Mouse (Mus musculus) frontal cortex, postnatal 25 days (tissue): ENCODE results near the gene Gdf7.

ENCODE experiments used
- DNase-seq, 2 experiments: peaks; one replicate each; pipeline ENCODE4 v3.0.0; 2022; ENCODE audit warnings: low spot score in 2 of 2

Gene Gdf7

DNA sequence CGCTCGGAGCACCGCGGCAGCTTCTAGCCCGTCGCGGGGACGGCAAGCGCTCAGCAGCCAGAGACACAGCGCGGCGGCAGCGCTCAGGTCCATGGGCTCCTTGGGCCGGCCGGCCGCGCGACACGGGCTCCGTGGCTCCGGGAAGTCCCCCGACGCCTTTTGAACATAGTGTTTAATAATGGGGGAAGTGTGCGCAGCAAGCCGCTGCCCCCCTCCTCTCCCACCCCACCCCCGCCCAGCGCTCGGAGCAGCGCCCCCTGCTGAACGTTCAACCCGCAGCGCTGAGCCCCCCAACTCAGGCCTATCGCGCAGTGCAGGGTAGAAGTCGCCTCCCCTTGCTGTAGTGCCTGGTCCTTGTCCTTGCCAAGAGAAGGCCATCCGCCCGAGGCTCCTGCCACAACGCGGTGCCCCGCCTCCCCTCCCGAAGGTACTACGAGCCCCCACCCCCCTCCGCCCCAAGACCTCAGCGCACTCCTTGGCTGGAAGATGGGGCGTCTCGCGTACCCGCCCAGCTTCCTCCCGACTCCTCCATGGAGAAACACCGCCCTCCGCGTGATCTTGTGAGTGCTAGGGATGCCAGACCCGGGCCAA is at the start of gene Gdf7:
Gene Gdf7, minus strand, starts transcription at position 114 of the 591 bp plus-strand sequence.
- no peak for DNase-seq

DNA sequence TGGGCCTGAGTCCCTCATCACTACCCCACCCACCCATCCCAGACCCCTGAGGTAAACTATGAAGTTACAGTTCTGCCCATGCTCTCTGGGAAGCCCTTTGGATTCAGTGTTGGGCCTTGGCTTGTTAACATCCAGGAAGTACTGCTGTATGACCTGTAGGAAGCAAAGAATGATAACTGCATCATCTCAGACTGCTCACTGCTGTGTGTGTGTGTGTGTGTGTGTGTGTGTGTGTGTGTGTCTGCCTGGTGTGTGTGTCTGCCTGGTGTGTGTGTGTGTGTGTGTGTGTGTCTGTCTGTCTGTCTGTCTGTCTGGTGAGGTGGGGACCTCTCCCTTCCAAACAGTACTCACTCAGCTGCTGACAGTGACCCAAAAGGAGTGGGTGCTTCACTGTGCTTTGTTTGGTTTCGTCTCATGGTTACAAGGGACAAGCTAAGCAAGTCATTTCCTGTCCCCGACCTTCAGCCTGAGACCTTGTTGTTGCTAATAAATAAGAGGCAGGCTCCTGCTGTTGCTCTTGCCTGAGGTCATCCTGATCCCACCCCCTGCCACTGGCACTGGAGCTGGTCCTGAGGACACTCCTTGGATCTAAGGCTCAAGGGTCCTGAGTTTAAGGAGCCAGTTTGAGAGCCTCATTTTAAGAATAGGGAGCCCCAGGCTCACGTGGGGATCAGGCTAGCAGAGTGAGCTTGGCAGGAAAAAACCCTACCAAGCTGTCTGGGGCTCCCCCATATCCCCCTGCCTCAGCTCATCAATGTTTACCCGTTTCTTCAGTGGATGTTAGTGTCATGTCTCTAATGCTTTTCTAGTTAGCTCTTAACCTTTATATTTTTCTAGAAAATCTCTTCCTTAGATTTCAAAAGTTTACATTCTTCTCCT is 49.5 kb upstream of the Gdf7 start:
- no peak for DNase-seq

GRCm38 (mm10) chr12:8348733-8349513 is 47.2 kb upstream of the Gdf7 start:
- no peak for DNase-seq

GRCm38 (mm10) chr12:8347746-8348462 is 46.1 kb upstream of the Gdf7 start:
- no peak for DNase-seq

GRCm38 (mm10) chr12:8345539-8345938 is 43.8 kb upstream of the Gdf7 start:
- no peak for DNase-seq

DNA sequence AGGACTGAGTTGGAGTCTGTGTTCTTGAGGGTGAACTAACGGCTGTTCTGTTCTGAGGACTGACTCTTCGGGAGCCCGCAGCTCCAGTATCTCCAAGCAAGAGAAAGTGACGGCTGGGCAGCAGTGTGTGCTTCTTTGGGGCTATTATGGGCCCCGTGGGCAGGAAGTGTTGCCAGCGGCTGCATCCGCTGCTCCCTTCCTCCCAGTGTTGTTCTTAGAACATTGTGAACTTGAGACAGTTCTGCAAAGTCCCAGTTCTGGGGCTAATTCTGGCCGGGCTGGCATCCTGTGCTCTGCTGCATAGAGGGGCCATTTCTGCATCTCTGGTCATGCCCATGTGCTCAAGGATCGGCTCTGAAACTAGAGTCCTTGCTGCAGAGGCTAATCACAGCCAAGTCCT is 43.1 kb upstream of the Gdf7 start:
- peak in 1 of 2 experiments; percentile 64 for DNase-seq

DNA sequence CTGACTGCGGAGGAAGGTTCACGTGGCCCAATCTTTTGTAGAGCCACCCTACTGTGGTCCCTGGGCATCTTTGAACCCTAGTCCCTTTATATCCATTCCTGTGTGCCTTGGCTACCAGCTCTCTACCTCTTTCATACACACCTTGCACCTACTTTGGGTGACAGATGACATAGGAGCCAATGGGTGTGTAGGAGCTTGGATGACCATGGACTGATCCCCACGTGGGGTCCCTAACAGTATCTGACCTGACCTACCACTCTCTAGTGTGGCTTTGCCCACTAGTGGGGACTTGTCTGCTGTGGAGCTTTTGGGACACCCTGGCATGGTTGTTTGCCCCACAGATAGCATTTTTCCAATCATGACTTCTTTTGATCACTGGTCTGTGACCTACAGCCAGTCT is 41.6 kb upstream of the Gdf7 start:
- DNase-seq: no peak

DNA sequence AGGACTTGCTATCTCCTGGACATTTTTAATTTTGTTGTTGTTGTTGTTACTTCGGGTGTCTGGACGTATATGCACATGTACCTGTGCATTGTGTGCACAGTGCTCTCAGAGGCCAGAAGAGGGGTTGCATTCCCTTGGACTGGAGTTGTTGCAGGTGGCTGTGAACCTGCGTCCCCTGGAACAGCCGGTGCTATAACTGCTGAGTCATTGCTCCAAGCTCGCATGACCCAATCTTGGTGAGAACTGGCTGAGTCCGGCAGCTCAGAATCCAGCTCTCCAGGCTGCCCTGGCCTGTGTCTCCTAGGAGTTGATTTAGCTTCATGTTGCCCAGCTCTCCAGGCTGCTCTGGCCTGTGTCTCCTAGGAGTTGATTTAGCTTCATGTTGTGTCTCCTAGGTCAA is 39.3 kb upstream of the Gdf7 start:
- no peak for DNase-seq

DNA sequence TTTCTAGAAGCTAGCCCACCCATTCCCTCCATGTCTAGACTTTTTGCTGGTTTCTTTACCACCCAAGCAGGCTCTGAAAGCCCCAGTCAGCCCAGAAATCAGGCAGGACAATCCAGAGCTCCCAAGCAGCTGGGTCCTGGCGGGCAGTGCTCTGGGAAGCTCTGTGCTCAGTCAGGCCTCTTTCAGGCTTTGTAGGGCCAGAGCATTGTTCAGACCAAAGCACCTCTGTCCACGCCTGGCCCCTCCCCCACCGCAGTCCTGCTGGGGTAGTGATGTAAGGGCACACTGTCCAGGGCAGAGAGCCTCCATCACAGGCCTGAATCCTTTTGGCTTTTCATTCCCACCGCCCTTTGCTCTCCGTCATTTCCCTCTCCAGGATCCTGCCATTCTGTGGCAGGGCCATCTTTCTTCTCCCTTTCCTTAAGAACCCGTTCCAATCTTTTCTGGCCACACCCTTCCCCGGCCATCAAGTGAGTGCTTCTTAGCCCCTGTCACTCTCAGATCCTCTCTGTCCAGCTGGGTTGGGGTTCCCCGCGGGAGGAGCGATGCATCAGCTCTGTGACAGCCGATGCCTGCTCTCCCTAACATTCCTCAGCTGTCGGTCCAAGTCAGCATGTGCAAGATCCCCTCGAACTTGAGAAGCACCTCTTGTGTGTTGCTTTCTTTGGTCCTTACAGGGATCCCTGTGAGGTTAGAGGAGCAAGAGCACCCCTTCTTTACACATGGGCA is 38.0 kb upstream of the Gdf7 start:
- DNase-seq: no peak

DNA sequence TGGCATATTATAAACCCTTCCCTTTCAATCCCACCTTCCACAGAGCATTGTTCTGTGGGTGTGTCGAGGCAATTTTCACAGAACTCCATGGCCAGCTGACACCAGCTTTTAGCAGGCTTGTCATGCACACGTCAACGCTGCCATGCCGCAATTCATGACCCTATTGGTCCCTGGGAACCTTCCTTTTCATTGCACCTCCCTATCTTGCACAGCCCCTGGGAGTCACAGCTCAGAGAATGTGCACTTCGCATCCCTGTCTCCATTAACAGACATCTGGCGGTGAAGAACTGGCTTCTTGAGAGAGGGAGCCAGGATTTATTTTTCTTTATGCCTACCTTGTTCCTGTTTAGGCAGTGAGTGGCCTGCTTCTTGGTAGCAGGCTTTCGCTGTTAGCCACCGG is 37.2 kb upstream of the Gdf7 start:
- DNase-seq: no peak

GRCm38 (mm10) chr12:8338491-8338890 is 36.7 kb upstream of the Gdf7 start:
- DNase-seq: no peak

- DNase-seq: no peak
These were observed 35.7 kb upstream of the Gdf7 start for GRCm38 (mm10) chr12:8337286-8338060.

GRCm38 (mm10) chr12:8336601-8337285 is 35.0 kb upstream of the Gdf7 start:
- no peak for DNase-seq

GRCm38 (mm10) chr12:8335503-8335902 is 33.7 kb upstream of the Gdf7 start:
- no peak for DNase-seq

DNA sequence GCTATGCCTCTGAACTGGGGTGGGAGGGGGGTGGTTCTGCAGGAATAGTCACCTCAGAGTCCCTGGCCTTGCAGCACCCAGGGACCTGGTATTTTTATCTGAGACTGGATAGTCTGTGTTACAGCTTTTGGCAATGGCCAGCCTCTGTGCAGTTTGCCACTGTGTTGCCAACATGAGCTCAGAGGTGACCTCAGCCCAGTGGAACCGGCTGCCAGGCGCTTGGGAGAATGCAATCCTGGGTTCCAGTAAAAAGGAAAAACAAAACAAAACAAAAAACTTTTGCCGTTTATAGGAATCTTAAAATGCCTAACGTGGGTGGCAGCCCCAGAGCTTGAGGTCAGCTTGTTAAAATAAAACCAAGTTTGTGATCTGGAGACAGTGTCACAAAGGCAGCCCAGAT is 32.5 kb upstream of the Gdf7 start:
- DNase-seq: no peak

- no peak for DNase-seq
These were observed 31.9 kb upstream of the Gdf7 start for GRCm38 (mm10) chr12:8333617-8334016.

DNA sequence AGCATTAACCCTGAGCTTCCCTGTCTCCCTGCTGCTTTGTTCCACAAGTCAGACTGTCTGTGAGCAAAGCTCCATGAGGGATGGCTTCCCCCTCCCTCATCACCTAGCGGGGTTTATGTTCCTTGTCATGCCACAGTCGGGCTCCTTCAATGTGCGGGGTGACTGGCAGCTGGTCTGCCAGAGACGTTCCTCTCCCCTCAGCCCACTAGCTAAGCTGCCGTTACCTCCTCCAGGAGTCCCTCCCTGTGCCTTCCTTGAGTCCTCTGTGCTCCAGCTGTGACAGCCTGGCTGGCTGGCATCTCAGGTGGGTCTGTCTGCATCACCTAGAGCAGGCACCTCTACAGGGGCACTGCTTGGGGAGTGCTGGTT is 30.4 kb upstream of the Gdf7 start:
- no peak for DNase-seq

DNA sequence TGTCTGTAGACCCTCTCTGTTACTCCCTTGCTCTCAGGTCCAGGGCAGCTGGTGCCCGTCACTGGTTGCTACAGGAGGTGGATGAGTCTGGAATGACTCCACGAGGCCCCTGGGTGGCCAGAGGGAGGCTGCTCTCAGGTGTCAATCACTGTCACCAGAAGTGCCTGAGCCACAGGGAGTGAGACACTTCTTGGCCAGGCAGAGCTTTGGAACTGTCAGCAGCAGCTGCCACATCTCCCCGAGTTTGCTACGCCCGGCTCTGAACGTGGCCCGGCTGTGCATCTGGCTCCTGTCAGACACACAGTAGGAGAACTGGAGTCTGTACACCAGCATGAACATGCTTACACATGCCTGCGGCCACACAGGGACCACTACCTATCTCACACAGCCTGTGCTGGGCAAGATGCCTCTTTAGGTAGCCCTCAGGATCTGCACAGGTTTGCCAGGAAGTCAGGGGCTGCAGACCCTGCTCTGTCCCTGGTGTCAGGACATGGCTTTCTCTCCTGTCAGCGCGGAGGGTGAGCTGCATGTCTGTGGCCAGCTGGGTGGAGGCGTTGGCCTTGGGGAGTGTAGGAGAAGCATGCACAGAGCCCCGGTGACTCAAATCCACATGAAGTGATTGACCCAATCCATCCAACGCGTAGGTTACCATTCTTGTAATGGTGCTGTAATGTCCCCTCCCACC is 29.9 kb upstream of the Gdf7 start:
- DNase-seq: no peak

DNA sequence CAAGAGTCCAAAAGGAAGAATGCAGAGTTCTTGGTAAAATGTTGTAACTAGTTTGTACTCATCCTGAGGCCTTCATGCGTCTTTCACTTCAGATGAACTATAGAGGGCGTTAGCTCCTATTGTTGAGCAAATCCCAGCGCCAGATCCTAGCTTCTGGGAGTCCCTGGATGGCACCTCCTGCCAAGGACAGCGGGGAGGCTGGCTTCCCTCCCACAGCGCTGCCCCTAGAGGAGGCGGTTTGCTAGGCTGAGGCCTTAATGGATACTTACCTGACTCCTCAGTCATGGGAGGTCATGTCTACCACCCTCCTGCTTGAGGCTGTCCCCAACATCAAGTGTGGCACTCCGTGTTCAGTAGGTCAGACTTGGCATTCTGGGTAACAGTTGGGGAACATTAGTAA is 27.5 kb upstream of the Gdf7 start:
- no peak for DNase-seq
